Mouse (Mus musculus) heart, adult 11 months (tissue): ENCODE results near the gene Krt8.

ENCODE experiments used
- DNase-seq: peaks from one replicate; pipeline ENCODE4 v3.0.0; 2022

Gene Krt8

GRCm38 (mm10) chr15:102004189-102004588 lies at the start of gene Krt8:
Gene Krt8, minus strand, starts transcription at chr15:102004482.
- DNase-seq = no peak

- peak; percentile 93 for DNase-seq
Observed at GRCm38 (mm10) chr15:102051920-102052683, 47.8 kb upstream of the Krt8 start.

- DNase-seq = no peak
Observed at GRCm38 (mm10) chr15:102049871-102050270, 45.6 kb upstream of the Krt8 start.

GRCm38 (mm10) chr15:102048006-102048405 lies 43.7 kb upstream of the Krt8 start:
- DNase-seq = peak; percentile 55

GRCm38 (mm10) chr15:102045691-102046090 lies 41.4 kb upstream of the Krt8 start:
- DNase-seq = peak; percentile 78

- DNase-seq = no peak
Observed at GRCm38 (mm10) chr15:102044745-102045144, 40.5 kb upstream of the Krt8 start.

GRCm38 (mm10) chr15:102041951-102042350 lies 37.7 kb upstream of the Krt8 start:
- DNase-seq = peak; percentile 87

GRCm38 (mm10) chr15:102040277-102040676 lies 36.0 kb upstream of the Krt8 start:
- DNase-seq = peak; percentile 23

- peak; percentile 82 for DNase-seq
Observed at GRCm38 (mm10) chr15:102034121-102035053, 30.1 kb upstream of the Krt8 start.

- no peak for DNase-seq
Observed at GRCm38 (mm10) chr15:102028040-102028439, 23.8 kb upstream of the Krt8 start, which contains the start of gene Krt18. Gene Krt18, plus strand, starts transcription at chr15:102028180.

- no peak for DNase-seq
Observed at GRCm38 (mm10) chr15:102026430-102026829, 22.1 kb upstream of the Krt8 start.

GRCm38 (mm10) chr15:102025136-102025872 lies 21.0 kb upstream of the Krt8 start:
- no peak for DNase-seq

- DNase-seq = no peak
Observed at GRCm38 (mm10) chr15:102023888-102024287, 19.6 kb upstream of the Krt8 start.

- DNase-seq = peak; percentile 84
Observed at GRCm38 (mm10) chr15:102022481-102022880, 18.2 kb upstream of the Krt8 start.

GRCm38 (mm10) chr15:102017918-102018463 lies 13.7 kb upstream of the Krt8 start:
- DNase-seq = peak; percentile 63

GRCm38 (mm10) chr15:102016787-102017186 lies 12.5 kb upstream of the Krt8 start:
- DNase-seq = no peak

- no peak for DNase-seq
Observed at GRCm38 (mm10) chr15:102016096-102016495, 11.8 kb upstream of the Krt8 start.

- DNase-seq = no peak
Observed at GRCm38 (mm10) chr15:102014848-102015247, 10.6 kb upstream of the Krt8 start.

GRCm38 (mm10) chr15:102013651-102014050 lies 9.4 kb upstream of the Krt8 start:
- no peak for DNase-seq

GRCm38 (mm10) chr15:102012260-102012765 lies 8.0 kb upstream of the Krt8 start:
- peak; percentile 53 for DNase-seq

GRCm38 (mm10) chr15:102010569-102011245 lies 6.4 kb upstream of the Krt8 start:
- DNase-seq = peak; percentile 93
